Mouse (Mus musculus) midbrain, embryonic 12.5 days (tissue): Measurements from ENCODE around the gene Pofut1. TPM values are rescaled to one million over a fixed set of nuclear protein-coding genes. Genes with fewer than 3 reads are reported as not detected.

ENCODE experiments used
- polyA plus RNA-seq: library from polyadenylated mRNA; unstranded; fragments of >200 nt; fragmentation: Nextera tagmentation; extraction: Ambion mirVana; gene quantifications from 2 replicates; pipeline ENCODE4 v1.2.1, GENCODE M21; 2016

The Pofut1 gene
- polyA plus RNA-seq, 1 experiment from 2014 or later: 6.2 TPM

Other genes with a start within 250 kb of the Pofut1 start
- 128 and 129 TPM in 2 replicates for gene Pdrg1, start 226.1 kb upstream of the Pofut1 start, polyA plus RNA-seq
- gene Xkr7, start 209.7 kb upstream of the Pofut1 start, polyA plus RNA-seq: 0.97 and 1.5 TPM in 2 replicates
- 2.6 and 2.7 TPM in 2 replicates for gene Ccm2l, start 175.6 kb upstream of the Pofut1 start, polyA plus RNA-seq
- gene Hck, start 133.1 kb upstream of the Pofut1 start, polyA plus RNA-seq: 1.8 and 2.4 TPM in 2 replicates
- 84.0 and 90.2 TPM in 2 replicates for gene Tm9sf4, start 80.2 kb upstream of the Pofut1 start, polyA plus RNA-seq
- gene Tspyl3, start 16.1 kb upstream of the Pofut1 start, polyA plus RNA-seq: 10.4 and 11.7 TPM in 2 replicates
- gene Plagl2, start 107 bp upstream of the Pofut1 start, polyA plus RNA-seq: 20.4 and 23.7 TPM in 2 replicates
- gene Kif3b, start 49.9 kb downstream of the Pofut1 start, polyA plus RNA-seq: 12.4 and 12.5 TPM in 2 replicates
- 16.4 and 18.2 TPM in 2 replicates for gene Asxl1, start 104.3 kb downstream of the Pofut1 start, polyA plus RNA-seq